Mouse (Mus musculus) granulocyte monocyte progenitor cell, adult 5-6 weeks (primary cell): ENCODE results near the gene Scml4. TPM values are rescaled to one million over a fixed set of nuclear protein-coding genes. Genes with fewer than 3 reads are reported as not detected.

ENCODE experiments used
- total RNA-seq, 2 experiments: library from RNA; stranded (forward) in 1 of 2; stranded (reverse) in 1 of 2; fragments of 200-712, 200-1000 nt in 1 of 2; fragments of >200 nt in 1 of 2; fragmentation: Nextera tagmentation in 1 of 2; gene quantifications; 2 replicates each; pipeline ENCODE4 v1.2.3; 2014 to 2017

Scml4 gene
- total RNA-seq, 2 experiments from 2014 or later = 0.05 TPM; not detected in 1

Other genes with a start within 250 kb of the Scml4 start
- gene Sec63, start 98.9 kb upstream of the Scml4 start, total RNA-seq (2014; fragmentation: Nextera tagmentation) = 45.5 and 54.6 TPM in 2 replicates
- gene Sec63, start 98.9 kb upstream of the Scml4 start, total RNA-seq (2017) = 46.8 and 68.4 TPM in 2 replicates